Mouse (Mus musculus) neural tube, embryonic 12.5 days (tissue): ENCODE measurements around the gene Hist1h2be. TPM values are rescaled to one million over a fixed set of nuclear protein-coding genes. Genes with fewer than 3 reads are reported as not detected.
"Not testable (repeated sequence)": the region's sequence is repeated elsewhere in the genome, so short reads cannot be mapped to it uniquely, and the experiment has no call there.

Experiments used
- ATAC-seq: fragments of 200-750 bp; cut with Nextera tagmentation; 2 replicates; pipeline ENCODE4 v1.8.0; 2017; ENCODE audit warnings: low read depth, mild to moderate bottlenecking, moderate TSS enrichment, moderate library complexity; ENCODE audit not compliant: low FRiP score
- H3K27ac ChIP-seq: fragments of 300-500 bp; sonication (generic); 2 replicates; pipeline ENCODE4 v1.5.1; 2016
- H3K27me3 ChIP-seq: fragments of 300-500 bp; sonication (generic); replicated peaks from 2 replicates; pipeline ENCODE4 v1.6.1; 2016; ENCODE audit warnings: mild to moderate bottlenecking
- H3K36me3 ChIP-seq: fragments of 300-500 bp; sonication (generic); 2 replicates; pipeline ENCODE4 v1.6.1; 2016; ENCODE audit warnings: mild to moderate bottlenecking
- H3K4me1 ChIP-seq: fragments of 300-500 bp; sonication (generic); 2 replicates; pipeline ENCODE4 v1.6.1; 2016
- H3K4me2 ChIP-seq: fragments of 300-500 bp; sonication (generic); replicated peaks from 2 replicates; pipeline ENCODE4 v1.6.1; 2016; ENCODE audit warnings: mild to moderate bottlenecking
- H3K4me3 ChIP-seq: fragments of 300-500 bp; sonication (generic); 2 replicates; pipeline ENCODE4 v1.5.1; 2016
- H3K9ac ChIP-seq: fragments of 300-500 bp; sonication (generic); 2 replicates; pipeline ENCODE4 v1.6.1; 2016; ENCODE audit warnings: mild to moderate bottlenecking
- H3K9me3 ChIP-seq: fragments of 300-500 bp; sonication (generic); 2 replicates; pipeline ENCODE4 v1.6.1; 2016; ENCODE audit warnings: mild to moderate bottlenecking
- WGBS: fragments of 180-500 bp; shearing (Covaris S2); methylation state at CpG from one replicate; pipeline ENCODE4 v1.1.7; 2016; 5-methylcytosine and 5-hydroxymethylcytosine counted together
- polyA plus RNA-seq: library from polyadenylated mRNA; unstranded; fragments of >200 nt; fragmentation: Nextera tagmentation; extraction: Ambion mirVana; gene quantifications from 2 replicates; pipeline ENCODE4 v1.2.1, GENCODE M21; 2016

Gene Hist1h2be
- polyA plus RNA-seq = 1.9 and 2.1 TPM in 2 replicates

DNA sequence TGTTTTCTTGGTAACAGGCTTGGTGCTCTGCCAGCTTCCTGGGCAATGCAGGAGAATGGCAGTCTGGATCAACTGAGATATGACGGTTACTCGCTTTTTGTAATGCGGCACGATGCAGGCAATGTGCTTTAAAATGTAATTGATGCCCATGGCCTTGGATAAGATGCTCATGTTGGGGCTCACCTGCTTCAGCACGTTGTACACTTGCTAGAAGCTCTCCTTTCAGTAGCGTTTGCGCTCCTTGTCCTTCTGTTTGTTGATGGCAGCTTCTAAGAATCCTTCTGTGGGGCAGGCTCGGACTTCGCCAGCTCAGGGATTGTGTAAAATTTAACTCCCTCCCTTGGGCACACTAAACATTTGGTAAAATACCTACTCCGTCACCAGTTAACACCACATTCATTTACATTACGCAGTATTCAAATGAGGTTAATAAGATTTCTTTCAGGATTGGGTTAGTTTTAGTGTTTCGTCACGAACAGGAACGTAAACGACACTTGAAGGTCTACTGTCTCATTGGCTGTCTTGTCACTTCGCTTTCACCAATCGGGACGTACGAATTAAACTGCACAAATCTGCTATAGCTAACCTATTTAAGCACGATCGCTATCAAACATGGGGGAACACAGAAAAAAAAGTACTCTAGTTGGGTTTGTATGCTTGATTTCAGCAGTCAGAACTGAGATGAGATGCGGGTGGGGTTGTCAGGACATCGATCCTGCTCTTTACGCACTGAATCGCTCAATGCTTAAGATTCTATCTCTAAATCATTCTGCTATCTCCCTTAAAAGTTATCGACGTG, at the start of gene Hist1h2be:
TSS of gene Hist1h2be (minus strand) at position 392 of the 799 bp plus-strand sequence.
- peak; percentile 80 for ATAC-seq
- Histone ChIP-seq H3K4me3 (peak within 1 kb of the TSS; percentile 68), H3K27ac (peak within 1 kb of the TSS; percentile 93), H3K4me2 (peak within 1 kb of the TSS; percentile 95), H3K27me3 (no peaks in the 10 kb centered on the region), H3K9me3 (no peaks in the 10 kb centered on the region), H3K9ac (peak within 1 kb of the TSS; percentile 92), H3K36me3 (no peaks in the 10 kb centered on the region), H3K4me1 (peaks cover 11% of the 10 kb centered on the region; the same call in 1 of the 2 replicates)
- WGBS = 2% methylated on average over 27 of the region's 27 CpGs

DNA sequence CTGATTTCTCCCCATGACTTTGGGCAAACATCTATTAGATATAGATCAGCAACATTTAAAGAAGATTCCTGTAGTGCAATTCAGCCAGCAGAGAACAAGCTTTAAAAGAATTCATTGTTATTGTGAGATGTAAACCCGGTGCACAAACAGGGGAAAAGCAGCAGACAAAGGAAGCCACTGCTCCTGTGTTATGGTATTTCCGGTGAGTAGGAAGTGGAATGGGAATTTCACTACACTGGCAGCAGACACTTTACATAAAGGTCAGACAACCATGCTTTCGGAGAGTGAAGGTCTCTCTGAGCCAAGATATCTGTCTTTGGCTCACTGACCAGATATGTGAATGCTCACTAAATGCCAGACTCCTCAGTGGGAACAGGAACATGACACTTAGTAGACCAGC, 41.6 kb upstream of the Hist1h2be start:
- H3K27ac ChIP-seq = no peak overlapping the region
- no peak overlapping the region for H3K4me2 ChIP-seq
- WGBS = 86% methylated on average over 3 of the region's 3 CpGs
- H3K36me3 ChIP-seq = no peaks in the 10 kb centered on the region
- no peaks in the 10 kb centered on the region for H3K27me3 ChIP-seq
- H3K4me1 ChIP-seq = no peaks in the 10 kb centered on the region
- no peaks in the 10 kb centered on the region for H3K9me3 ChIP-seq
- no peak overlapping the region for H3K4me3 ChIP-seq
- ATAC-seq = no peak
- H3K9ac ChIP-seq = no peak overlapping the region

DNA sequence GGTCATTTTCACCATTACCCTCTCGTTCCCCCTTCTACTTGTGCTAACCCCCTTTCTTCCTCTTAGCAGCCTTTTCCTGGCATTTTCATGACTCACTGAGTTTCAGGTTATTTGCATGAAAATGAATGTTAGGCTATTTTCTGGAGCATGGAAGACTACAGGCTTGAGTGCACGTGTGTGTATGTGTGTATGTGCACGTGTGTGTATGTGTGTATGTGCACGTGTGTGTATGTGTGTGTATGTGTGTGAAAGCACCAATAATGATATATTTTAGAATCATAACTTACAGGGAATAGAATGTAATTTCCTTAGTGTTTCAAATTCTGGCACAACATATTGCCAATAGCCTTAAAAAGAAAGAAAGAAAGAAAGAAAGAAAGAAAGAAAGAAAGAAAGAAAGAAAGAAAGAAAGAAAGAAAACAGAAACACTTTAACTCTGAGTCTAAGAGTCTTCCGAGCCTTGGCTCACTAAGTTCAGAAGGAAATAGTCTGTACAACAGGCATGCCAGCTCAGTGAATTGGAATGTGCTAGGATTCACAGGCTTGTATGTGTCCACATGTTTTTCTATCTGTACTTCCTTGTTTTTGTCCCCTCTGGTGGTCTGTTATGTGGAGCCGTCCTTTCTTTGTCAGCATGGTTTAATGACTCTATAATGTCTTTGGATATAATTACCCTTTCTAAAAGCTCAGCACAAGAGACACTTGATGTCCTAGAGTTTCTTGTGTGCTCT, 38.9 kb upstream of the Hist1h2be start:
- WGBS = 75% methylated on average over 6 of the region's 6 CpGs
- H3K36me3 ChIP-seq = no peaks in the 10 kb centered on the region
- no peak overlapping the region for H3K9ac ChIP-seq
- no peaks in the 10 kb centered on the region for H3K4me1 ChIP-seq
- H3K4me2 ChIP-seq = no peak overlapping the region
- H3K27me3 ChIP-seq = no peaks in the 10 kb centered on the region
- H3K27ac ChIP-seq = no peak overlapping the region
- H3K9me3 ChIP-seq = no peaks in the 10 kb centered on the region
- ATAC-seq = no peak
- no peak overlapping the region for H3K4me3 ChIP-seq

DNA sequence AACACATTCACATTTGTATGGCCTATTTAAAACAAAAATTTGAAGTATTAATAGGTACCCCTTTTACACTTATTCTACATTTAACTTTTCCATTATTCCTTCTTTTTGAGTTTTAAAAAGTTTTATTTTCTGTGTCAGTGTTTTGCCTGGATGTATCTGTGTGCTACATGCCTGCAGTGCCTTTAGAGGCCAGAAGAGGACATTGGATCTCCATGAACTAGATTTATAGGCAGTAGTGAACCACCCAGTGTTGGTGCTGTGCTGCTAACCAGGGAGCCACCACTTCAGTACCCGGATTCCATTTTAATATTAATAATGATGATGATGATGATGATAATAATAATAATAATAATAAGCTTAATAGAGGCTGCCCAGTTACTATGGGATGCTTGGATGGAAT, 9.7 kb upstream of the Hist1h2be start:
- Histone ChIP-seq H3K9ac (no peak overlapping the region), H3K4me1 (no peaks in the 10 kb centered on the region), H3K36me3 (no peaks in the 10 kb centered on the region), H3K27me3 (no peaks in the 10 kb centered on the region), H3K4me3 (no peak overlapping the region), H3K9me3 (no peaks in the 10 kb centered on the region), H3K4me2 (no peak overlapping the region), H3K27ac (no peak overlapping the region)
- 33% methylated on average over 1 of the region's 1 CpGs for WGBS
- no peak for ATAC-seq

DNA sequence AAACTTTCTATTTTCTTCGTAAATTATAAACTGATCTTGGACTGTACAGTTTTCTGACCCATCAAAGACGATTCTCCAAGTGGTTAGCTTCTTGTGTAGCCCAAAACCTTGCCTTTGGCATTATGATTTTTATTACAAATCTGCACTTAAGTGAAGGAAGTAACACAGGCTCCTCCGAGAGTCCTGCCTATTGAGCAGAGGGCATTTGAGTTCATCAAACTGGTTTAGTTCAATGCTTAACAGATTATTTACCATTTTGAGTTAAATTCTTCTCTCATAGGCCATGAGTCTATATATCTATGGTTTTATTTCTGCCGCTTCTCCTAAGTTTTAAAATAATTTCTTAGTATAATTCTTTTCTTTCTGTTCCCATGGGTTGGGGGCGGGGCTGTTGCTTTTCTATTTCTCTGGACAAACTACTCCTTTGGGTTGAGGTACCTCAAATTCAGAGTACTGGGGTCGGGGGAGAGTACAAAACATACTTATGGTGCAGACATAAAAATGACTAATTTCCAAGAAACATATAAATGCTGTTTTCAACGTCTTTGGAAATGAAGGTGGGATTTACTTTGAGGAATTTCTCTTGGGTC, 2.0 kb upstream of the Hist1h2be start:
- Histone ChIP-seq H3K4me1 (peaks cover 11% of the 10 kb centered on the region; the same call in 1 of the 2 replicates), H3K4me2 (peak overlapping the region; percentile 95), H3K27ac (no peak overlapping the region), H3K9me3 (no peaks in the 10 kb centered on the region), H3K4me3 (peak overlapping the region; percentile 68), H3K36me3 (no peaks in the 10 kb centered on the region), H3K27me3 (no peaks in the 10 kb centered on the region), H3K9ac (peak overlapping the region; percentile 92)
- no peak for ATAC-seq
- WGBS = 28% methylated on average over 7 of the region's 7 CpGs

DNA sequence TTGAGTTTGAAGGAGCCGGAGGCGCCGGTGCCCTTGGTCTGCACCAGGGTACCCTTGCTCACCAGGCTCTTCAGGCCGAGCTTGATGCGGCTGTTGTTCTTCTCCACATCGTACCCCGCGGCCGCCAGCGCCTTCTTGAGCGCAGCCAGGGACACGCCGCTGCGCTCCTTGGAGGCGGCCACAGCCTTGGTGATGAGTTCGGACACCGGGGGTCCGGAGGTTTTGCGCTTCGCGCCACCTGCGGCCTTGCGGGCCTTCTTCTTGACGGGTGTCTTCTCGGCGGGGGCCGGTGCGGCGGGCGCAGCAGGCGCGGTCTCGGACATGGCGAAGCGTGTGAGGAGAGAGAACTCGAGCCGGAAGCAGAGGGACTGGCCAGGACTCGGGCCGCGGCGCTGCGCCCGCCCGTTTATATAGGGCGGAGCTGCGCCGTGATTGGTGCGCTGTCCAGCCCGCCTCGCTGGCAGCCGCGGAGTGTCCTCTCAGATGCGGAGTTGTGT, 1.3 kb upstream of the Hist1h2be start, which contains the start of gene Hist1h1e:
TSS of gene Hist1h1e (minus strand) at position 384 of the 497 bp plus-strand sequence.
- Histone ChIP-seq H3K4me1 (peaks cover 11% of the 10 kb centered on the region; the same call in 1 of the 2 replicates), H3K4me3 (peak within 1 kb of the TSS; percentile 68), H3K9ac (peak within 1 kb of the TSS; percentile 92), H3K4me2 (peak within 1 kb of the TSS; percentile 95), H3K27ac (peak within 1 kb of the TSS; percentile 93)
- peak; percentile 95 for ATAC-seq
- H3K27me3 ChIP-seq, H3K9me3 ChIP-seq, H3K36me3 ChIP-seq: not testable (repeated sequence)
- under 1% methylated on average over 53 of the region's 53 CpGs for WGBS

DNA sequence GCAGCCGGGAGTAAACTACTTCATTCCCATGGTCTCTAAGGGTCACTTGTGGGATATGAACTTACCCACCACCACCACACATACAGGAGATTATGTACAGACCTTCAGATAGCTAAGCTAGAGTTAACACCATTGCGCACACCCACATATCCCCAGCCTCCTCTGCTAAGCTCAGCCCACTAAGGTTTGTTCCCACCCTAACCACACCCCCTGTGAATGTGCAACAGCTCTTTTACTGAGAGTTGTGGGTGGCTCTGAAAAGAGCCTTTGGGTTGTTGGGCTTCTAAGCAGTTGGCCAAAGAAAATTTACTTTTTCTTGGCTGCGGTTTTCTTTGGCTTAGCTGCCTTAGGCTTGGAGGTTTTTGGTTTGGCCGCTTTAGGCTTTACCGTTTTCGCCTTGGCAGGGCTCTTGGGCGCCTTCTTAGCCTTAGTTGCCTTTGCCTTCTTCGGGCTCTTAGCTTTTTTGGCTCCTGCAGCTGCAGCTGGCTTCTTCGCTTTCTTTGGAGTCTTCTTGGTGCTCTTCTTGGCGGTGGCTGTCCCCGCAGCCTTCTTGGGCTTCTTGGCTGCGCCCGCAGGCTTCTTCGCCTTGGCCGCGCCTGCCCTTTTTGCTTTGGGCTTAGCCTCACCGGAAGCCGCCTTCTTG, 729 bp upstream of the Hist1h2be start:
- Histone ChIP-seq H3K9ac (peak overlapping the region; percentile 92), H3K4me3 (peak overlapping the region; percentile 68), H3K36me3 (no peaks in the 10 kb centered on the region), H3K9me3 (no peaks in the 10 kb centered on the region), H3K4me2 (peak overlapping the region; percentile 95), H3K27ac (peak overlapping the region; percentile 93), H3K27me3 (no peaks in the 10 kb centered on the region), H3K4me1 (peaks cover 11% of the 10 kb centered on the region; the same call in 1 of the 2 replicates)
- ATAC-seq = peak; percentile 85
- under 1% methylated on average over 18 of the region's 18 CpGs for WGBS

DNA sequence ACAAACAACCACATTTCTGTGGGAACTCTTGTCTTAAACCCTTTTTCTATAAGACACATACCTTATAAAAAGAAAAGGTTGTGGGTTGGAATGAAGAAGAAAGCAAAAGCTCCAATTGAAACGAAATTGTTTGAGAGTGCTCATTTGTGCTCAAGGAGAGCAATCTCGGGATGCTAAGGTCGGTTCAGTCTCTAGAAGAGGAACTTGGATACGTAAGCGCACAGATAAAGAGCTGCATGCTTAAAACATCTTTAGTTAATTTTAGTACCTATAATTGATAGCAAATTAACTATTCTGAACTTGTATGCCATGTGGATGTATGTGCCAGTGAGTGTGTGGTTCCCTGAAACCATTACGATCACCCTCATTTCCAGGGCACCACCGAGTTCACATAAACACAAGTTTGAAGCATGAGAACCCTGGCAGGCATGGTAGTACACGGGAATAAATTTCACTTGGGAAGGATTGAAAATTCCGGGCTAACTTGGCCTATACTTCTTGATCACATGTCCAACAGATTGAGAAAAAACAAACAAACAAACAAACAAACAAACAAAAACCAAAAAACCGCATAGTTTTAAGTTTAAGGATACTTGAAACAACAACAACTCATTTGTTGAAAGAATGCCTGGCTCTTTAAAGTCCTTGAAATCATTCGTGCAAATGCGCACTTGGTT, 730 bp downstream of the Hist1h2be start:
- Histone ChIP-seq H3K27me3 (no peaks in the 10 kb centered on the region), H3K4me3 (peak overlapping the region; percentile 40), H3K4me1 (peaks cover 11% of the 10 kb centered on the region; the same call in 1 of the 2 replicates), H3K4me2 (peak overlapping the region; percentile 95), H3K27ac (peak overlapping the region; percentile 70; the same call in 1 of the 2 replicates), H3K36me3 (no peaks in the 10 kb centered on the region), H3K9me3 (no peaks in the 10 kb centered on the region), H3K9ac (peak overlapping the region; percentile 56)
- ATAC-seq = no peak
- 53% methylated on average over 12 of the region's 12 CpGs for WGBS

DNA sequence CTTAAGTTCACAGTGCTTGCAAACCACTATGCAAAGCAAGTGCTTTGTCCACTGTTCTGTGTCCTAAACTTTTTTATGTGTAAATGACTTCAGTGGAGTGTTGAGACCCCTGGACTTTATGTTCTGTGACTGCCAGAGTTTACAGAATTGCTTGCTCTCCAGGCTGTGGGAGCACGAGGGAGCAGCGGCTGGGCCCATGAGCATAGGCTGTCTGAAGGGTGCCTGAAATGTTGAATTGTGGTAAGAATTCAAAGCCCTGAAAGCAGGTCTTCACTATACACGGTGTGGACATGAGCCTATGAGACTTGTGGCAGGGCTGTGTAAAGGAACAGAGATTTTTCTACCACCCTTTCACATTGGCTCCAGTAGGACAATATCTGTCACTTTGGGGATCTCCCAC, 9.3 kb downstream of the Hist1h2be start:
- ATAC-seq = no peak
- H3K27me3 ChIP-seq = no peaks in the 10 kb centered on the region
- no peak overlapping the region for H3K4me3 ChIP-seq
- no peaks in the 10 kb centered on the region for H3K36me3 ChIP-seq
- no peaks in the 10 kb centered on the region for H3K9me3 ChIP-seq
- no peaks in the 10 kb centered on the region for H3K4me1 ChIP-seq
- H3K27ac ChIP-seq = no peak overlapping the region
- H3K4me2 ChIP-seq = no peak overlapping the region
- 87% methylated on average over 3 of the region's 3 CpGs for WGBS
- no peak overlapping the region for H3K9ac ChIP-seq

DNA sequence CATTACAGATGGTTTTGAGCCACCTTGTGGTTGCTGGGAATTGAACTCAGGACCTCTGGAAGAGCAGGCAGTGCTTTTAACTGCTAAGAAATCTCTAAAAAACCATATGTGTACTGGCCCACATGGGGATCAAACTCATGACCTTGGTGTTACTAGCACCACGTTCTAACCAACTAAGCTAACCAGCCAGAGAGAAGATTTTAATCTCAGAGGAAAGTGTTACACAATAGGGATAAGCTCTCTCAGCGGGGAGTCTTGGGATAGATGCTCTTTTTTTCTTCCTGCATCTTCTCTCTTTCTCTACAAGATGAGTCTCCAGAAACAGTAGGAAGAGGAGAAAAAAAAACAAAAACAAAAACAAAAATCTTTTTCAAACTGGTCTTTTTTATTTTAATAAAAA, 10.5 kb downstream of the Hist1h2be start:
- 77% methylated on average over 2 of the region's 2 CpGs for WGBS
- Histone ChIP-seq H3K27me3 (no peaks in the 10 kb centered on the region), H3K27ac (no peak overlapping the region), H3K9ac (no peak overlapping the region), H3K36me3 (no peaks in the 10 kb centered on the region), H3K4me3 (no peak overlapping the region), H3K9me3 (no peaks in the 10 kb centered on the region), H3K4me2 (no peak overlapping the region), H3K4me1 (no peaks in the 10 kb centered on the region)
- ATAC-seq = no peak

DNA sequence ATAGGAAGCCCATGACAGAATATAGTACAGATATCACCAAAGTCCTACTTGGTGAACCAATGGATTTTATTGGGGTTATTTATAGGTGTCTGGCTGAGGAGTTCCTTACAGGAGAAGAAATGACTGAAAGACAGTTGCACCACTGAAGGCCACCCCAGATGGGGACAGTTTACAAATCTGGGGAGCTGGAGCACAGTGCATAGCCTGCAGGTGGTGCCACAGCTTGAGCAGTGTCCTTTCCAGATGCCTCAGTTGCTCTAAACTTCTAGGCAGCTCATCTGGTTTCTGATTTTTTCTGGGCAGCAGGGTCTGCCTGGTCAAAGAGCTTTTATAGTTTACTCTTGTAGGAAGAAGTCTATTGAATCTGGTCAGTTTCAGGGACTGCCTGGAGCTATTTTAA, 11.1 kb downstream of the Hist1h2be start:
- ATAC-seq = no peak
- Histone ChIP-seq H3K9ac (no peak overlapping the region), H3K4me3 (no peak overlapping the region)

More for the DNA sequence above, 11.1 kb downstream of the Hist1h2be start:
- no peaks in the 10 kb centered on the region for H3K27me3 ChIP-seq
- no peaks in the 10 kb centered on the region for H3K4me1 ChIP-seq
- no peak overlapping the region for H3K27ac ChIP-seq
- no peaks in the 10 kb centered on the region for H3K36me3 ChIP-seq
- no peaks in the 10 kb centered on the region for H3K9me3 ChIP-seq
- no peak overlapping the region for H3K4me2 ChIP-seq
